Mouse (Mus musculus) ES-E14 (cell line): ENCODE measurements around the gene Smad3. TPM values are rescaled to one million over a fixed set of nuclear protein-coding genes. Genes with fewer than 3 reads are reported as not detected.

Experiments used
- DNase-seq: peaks from one replicate; pipeline ENCODE4 v3.0.0-alpha.2; 2013; ENCODE audit warnings: low read depth, low spot score
- H3K27ac ChIP-seq: 2 replicates; pipeline ENCODE4 v1.5.1; 2012; ENCODE audit warnings: low read depth, mild to moderate bottlenecking, low read length, moderate library complexity, mixed read lengths; ENCODE audit not compliant: poor library complexity, insufficient read depth, severe bottlenecking
- H3K36me3 ChIP-seq: 2 replicates; pipeline ENCODE4 v1.6.1; 2012; ENCODE audit warnings: mild to moderate bottlenecking, low read length, moderate library complexity, mixed read lengths; ENCODE audit not compliant: control insufficient read depth, poor library complexity, insufficient read depth, severe bottlenecking
- H3K4me1 ChIP-seq, 2 experiments: fragments of 150-350 bp in 1 of 2; sonication (generic) in 1 of 2; 2 replicates each; pipeline ENCODE4 v1.6.1; 2012; ENCODE audit warnings: low read length in 2 of 2, mild to moderate bottlenecking in 1 of 2, mixed read lengths in 1 of 2; ENCODE audit not compliant: control insufficient read depth in 2 of 2, insufficient read depth in 2 of 2, poor library complexity in 1 of 2
- H3K4me3 ChIP-seq, 2 experiments: fragments of 150-350 bp in 1 of 2; sonication (generic) in 1 of 2; 2 replicates each; pipeline ENCODE4 v1.5.1; 2012; ENCODE audit warnings: low read length in 2 of 2, low read depth in 1 of 2, mild to moderate bottlenecking in 1 of 2, mixed read lengths in 1 of 2; ENCODE audit not compliant: insufficient read depth in 1 of 2, poor library complexity in 1 of 2, severe bottlenecking in 1 of 2
- H3K9ac ChIP-seq: 2 replicates; pipeline ENCODE4 v1.6.1; 2012; ENCODE audit warnings: low read depth, mild to moderate bottlenecking, low read length, mixed read lengths; ENCODE audit not compliant: poor library complexity, insufficient read depth, severe bottlenecking
- H3K9me3 ChIP-seq: fragments of 150-350 bp; sonication (generic); 2 replicates; pipeline ENCODE4 v1.6.1; 2012; ENCODE audit warnings: low read depth, mild to moderate bottlenecking, low read length; ENCODE audit not compliant: control insufficient read depth, insufficient read depth
- CHD2 ChIP-seq: IDR thresholded peaks from 2 replicates; pipeline ENCODE4 v1.6.1; 2014; ENCODE audit warnings: mild to moderate bottlenecking, low read depth, low read length, inconsistent platforms
- HCFC1 ChIP-seq: IDR thresholded peaks from 2 replicates; pipeline ENCODE4 v1.6.1; 2012; ENCODE audit warnings: low read length, inconsistent platforms, borderline replicate concordance; ENCODE audit not compliant: insufficient read depth
- MAFK ChIP-seq: IDR thresholded peaks from 2 replicates; pipeline ENCODE4 v1.6.1; 2014; ENCODE audit warnings: mild to moderate bottlenecking, low read depth, low read length, inconsistent platforms; ENCODE audit not compliant: insufficient read depth
- ZC3H11A ChIP-seq: IDR thresholded peaks from 2 replicates; pipeline ENCODE4 v1.6.1; 2012; ENCODE audit warnings: low read depth, mild to moderate bottlenecking, inconsistent platforms, low read length, borderline replicate concordance
- ZNF384 ChIP-seq: IDR thresholded peaks from 2 replicates; pipeline ENCODE4 v1.6.1; 2012; ENCODE audit warnings: low read depth, low read length, inconsistent platforms
- in situ Hi-C, 2 experiments: fragments of 600-800 bp; cut with MboI; formaldehyde crosslinking; loops; one replicate each; pipeline ENCODE4 v1.15.1; 2025; ENCODE audit warnings: low sequenced_read_pairs in 2 of 2, inconsistent platforms in 1 of 2; ENCODE audit not compliant: unreplicated experiment in 2 of 2
- total RNA-seq: library from RNA; depleted of rRNA; stranded (reverse); fragments of 300-350 nt; gene quantifications from 2 replicates; pipeline ENCODE4 v1.2.3, GENCODE M21; 2012; rRNA removed

Smad3 gene
- 11.6 and 15.2 TPM in 2 replicates for total RNA-seq

DNA sequence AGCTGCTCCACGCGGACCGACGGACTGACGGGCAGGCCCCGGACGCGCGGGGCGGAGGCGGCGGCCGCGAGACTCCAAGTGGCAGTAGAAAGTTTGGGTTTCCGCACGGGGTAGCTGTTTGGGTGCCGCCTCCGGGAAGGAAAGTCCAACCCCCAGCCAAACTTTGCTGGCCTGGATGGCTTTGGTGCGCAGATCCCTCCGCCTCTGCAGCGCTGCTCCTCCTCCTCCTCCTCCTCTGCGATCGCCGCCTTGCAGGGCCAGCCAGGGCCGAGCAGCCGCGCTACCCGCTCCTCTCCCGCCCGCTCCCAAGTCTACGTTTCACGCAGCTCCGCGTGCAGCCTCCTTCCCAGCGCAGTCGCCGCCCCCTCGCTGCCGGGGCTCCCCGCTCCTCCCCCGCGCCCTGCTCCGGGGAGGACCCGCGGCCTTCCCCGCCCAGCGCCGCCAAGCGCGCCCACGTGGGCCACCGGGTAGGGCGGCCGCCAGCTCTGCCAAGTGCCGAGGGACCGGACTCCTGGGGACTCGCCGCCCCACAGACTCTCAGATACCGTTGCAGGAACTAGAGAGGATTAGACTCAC is at the start of gene Smad3:
Smad3 (minus strand) TSS at position 130 of the 576 bp plus-strand sequence.
- Histone ChIP-seq H3K4me1 (peaks cover 0 to 7% of the 10 kb centered on the region in 2 experiments; a peak in 1 of 4 replicates), H3K36me3 (peaks cover 2% of the 10 kb centered on the region; the same call in 1 of the 2 replicates)

DNA sequence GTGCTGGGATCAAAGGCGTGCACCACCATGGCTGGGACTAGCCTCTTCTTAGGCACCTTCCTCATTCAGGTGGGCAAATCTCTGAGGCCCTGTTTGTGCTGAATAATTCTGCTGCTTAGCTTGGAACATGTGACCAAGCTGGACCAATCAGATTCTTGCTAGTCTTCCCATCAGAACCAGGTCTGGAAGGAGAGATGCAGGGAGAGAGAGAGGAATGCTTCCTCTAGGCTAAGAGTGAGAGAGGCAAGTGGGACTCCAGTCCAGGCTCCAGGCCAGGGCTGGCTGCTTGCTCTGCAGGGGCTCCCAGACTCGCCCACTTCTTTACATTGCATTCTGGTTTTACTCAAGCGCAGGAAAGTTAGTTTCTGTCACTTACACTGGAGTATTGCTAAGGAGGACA is 47.1 kb upstream of the Smad3 start:
- TF ChIP-seq HCFC1, result no peak
- no peak for TF ChIP-seq CHD2
- no peak for TF ChIP-seq MAFK
- DNase-seq, result peak; percentile 42
- Histone ChIP-seq H3K9me3 (no peaks in the 10 kb centered on the region), H3K36me3 (no peaks in the 10 kb centered on the region), H3K27ac (no peak overlapping the region), H3K4me3 (no peak overlapping the region), H3K4me1 (peaks cover 12 to 39% of the 10 kb centered on the region in 2 experiments; a peak in 3 of 4 replicates), H3K9ac (no peak overlapping the region)
- in situ Hi-C loops, result no loop called here

More for the DNA sequence above, at the start of gene Smad3:
- peak; percentile 47 for DNase-seq
- Histone ChIP-seq H3K27ac (no peak within 1 kb of the TSS), H3K4me3 (peak within 1 kb of the TSS; percentile 74 to 75), H3K9me3 (no peaks in the 10 kb centered on the region), H3K9ac (peak within 1 kb of the TSS; percentile 82)
- in situ Hi-C loops, result no loop called here
- TF ChIP-seq ZNF384 (no peak), MAFK (no peak), ZC3H11A (no peak), CHD2 (no peak), HCFC1 (0 out of 2 replicates have a peak, but pooled peaks have one; percentile 21)

DNA sequence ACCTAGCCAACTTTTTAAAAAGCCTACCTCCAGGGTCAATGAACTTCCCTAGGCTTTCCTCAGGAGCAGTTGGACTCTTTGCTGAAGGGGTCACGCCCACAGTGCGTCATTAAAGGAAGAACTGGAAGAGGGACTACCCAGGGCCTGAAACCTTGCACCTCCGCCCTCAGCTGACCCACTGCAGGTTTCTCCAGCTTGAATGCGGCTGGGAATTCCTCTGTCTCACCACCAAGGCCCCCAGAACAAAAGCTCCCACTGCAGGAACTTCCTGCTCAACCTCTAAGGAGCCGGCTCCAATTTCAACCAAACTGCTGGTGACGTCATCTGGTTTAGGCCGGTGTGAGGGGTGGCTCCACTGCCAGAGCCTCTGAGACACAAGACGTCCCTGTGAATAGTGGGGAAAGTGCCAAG is 45.4 kb upstream of the Smad3 start:
- H3K9me3 ChIP-seq, result no peaks in the 10 kb centered on the region
- H3K36me3 ChIP-seq, result no peaks in the 10 kb centered on the region
- peak; percentile 91 for DNase-seq
- no peak overlapping the region for H3K9ac ChIP-seq
- TF ChIP-seq CHD2 (no peak), MAFK (no peak), HCFC1 (no peak), ZNF384 (no peak), ZC3H11A (no peak)
- H3K27ac ChIP-seq, result peak overlapping the region; percentile 31; the same call in 1 of the 2 replicates
- H3K4me3 ChIP-seq, result no peak overlapping the region
- H3K4me1 ChIP-seq, result peaks cover 12 to 39% of the 10 kb centered on the region in 2 experiments; a peak in 3 of 4 replicates
- in situ Hi-C loops, result no loop called here

DNA sequence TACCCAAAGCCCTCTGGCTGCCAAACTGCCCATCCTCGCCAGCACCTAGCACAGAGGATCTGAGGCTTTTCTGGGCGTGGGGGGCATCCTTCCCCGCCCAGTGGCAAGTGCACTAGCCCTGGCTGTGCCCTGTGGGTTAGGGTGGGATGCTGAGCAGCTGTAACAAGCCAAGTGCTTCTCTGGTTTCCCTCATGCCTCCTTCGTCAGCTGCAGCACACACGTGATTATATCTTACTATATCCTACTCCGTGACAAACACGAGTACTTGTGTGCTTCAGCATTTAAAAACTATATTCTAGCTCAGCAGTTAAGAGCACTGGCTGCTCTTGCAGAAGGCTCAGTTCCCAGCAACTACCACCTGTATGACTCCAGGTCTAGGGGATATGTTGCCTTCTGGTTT is 44.7 kb upstream of the Smad3 start:
- Histone ChIP-seq H3K9ac (no peak overlapping the region), H3K27ac (no peak overlapping the region; the same call in 1 of the 2 replicates), H3K9me3 (no peaks in the 10 kb centered on the region), H3K4me3 (no peak overlapping the region), H3K36me3 (no peaks in the 10 kb centered on the region), H3K4me1 (peaks cover 12 to 39% of the 10 kb centered on the region in 2 experiments; a peak in 3 of 4 replicates)
- in situ Hi-C loops, result no loop called here
- TF ChIP-seq MAFK, result no peak
- TF ChIP-seq CHD2, result no peak
- DNase-seq, result no peak

DNA sequence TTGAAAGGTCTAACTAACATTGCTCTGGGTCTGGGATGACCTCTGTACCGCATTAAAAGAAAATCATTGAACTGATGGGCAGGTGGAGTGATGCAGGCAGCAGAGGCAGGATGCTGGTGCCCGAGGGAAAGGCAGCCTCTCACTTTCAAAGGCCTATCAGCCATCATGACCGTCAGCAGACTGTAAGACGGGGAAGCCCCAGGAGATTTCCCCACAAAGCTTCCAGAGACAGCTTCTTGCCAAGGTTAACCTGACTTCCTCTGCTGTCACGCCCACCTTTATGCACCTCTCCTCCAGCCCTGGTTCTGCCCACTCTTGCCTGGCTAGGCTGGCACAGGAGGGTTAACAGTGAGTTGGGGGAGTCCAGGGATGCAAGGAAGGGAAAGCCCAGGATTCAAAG is 44.3 kb upstream of the Smad3 start:
- no peaks in the 10 kb centered on the region for H3K36me3 ChIP-seq
- no peak overlapping the region for H3K4me3 ChIP-seq
- peaks cover 12 to 39% of the 10 kb centered on the region in 2 experiments; a peak in 3 of 4 replicates for H3K4me1 ChIP-seq
- no peak overlapping the region for H3K9ac ChIP-seq
- H3K9me3 ChIP-seq, result no peaks in the 10 kb centered on the region
- in situ Hi-C loops, result no loop called here
- no peak overlapping the region for H3K27ac ChIP-seq
- TF ChIP-seq MAFK (no peak), CHD2 (no peak), HCFC1 (no peak), ZNF384 (no peak), ZC3H11A (no peak)
- no peak for DNase-seq
